Mouse (Mus musculus) thymus, adult 18-20 months (tissue): Measurements from ENCODE around the gene Uevld.
"Not testable (repeated sequence)": the region's sequence is repeated elsewhere in the genome, so short reads cannot be mapped to it uniquely, and the experiment has no call there.

Experiments used
- DNase-seq, 2 experiments: peaks; one replicate each; pipeline ENCODE4 v3.0.0; 2022; ENCODE audit warnings: mixed read lengths in 2 of 2

The Uevld gene

DNA sequence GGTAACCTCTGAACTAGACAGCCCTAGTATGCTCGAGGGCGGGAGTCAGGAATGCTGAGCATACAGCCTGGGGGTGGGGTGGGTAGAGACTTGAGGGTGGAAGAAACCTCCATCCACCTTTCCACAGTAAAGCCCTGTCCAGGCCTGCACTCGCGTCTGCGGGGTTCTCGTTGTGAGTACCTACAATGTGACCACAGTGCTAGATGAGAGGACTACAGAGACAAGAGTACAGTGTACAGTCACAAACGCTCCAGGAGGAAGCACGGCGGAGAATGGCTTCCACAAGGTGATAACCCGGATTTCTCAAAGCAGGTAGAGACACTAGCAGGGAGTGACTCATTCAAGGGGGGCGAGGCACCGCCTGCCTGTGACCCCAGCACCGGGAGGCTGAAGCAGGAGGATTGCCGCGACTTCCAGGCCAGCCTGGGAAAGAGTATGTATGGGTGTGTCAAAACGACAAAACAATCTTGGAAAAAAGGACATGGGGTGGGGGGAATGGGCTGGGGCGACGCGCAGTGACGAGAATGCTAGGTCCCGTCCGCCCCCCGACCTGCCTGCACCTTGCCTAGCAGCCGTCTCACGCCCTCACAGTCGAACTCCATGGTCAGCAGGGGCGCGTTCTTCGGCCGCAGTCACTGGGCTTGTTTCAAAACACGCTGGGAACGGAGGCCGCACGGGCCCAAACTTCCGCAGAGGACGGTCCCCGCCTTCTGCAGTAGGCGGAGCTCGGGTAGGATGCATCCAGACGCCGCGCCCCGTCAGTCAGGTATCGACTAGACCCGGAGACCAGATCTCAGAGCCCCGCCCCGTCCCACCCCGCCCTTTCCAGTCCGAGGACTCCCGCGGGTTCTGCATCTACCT is at the start of gene Uevld:
Uevld (minus strand) TSS at position 697 of the 861 bp plus-strand sequence.
- peak; percentile 81 to 85 for DNase-seq

DNA sequence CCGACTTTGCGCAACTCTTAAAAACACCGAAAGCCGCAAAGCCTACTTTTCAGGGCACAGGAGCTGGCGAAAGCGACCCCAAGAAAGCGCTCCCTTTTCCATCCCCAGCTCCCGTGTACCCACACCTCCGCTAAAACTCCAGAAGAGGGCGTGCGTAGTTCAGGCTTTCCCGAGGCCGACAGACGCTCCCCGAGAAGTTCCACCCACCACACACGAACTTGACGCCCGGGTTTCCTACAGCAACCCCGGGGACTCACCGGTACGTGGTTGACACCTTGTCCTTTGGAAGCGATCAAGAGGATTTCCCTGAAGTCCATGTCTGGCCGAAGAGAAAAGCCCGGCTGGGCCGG is 49.5 kb upstream of the Uevld start:
- DNase-seq = no peak

DNA sequence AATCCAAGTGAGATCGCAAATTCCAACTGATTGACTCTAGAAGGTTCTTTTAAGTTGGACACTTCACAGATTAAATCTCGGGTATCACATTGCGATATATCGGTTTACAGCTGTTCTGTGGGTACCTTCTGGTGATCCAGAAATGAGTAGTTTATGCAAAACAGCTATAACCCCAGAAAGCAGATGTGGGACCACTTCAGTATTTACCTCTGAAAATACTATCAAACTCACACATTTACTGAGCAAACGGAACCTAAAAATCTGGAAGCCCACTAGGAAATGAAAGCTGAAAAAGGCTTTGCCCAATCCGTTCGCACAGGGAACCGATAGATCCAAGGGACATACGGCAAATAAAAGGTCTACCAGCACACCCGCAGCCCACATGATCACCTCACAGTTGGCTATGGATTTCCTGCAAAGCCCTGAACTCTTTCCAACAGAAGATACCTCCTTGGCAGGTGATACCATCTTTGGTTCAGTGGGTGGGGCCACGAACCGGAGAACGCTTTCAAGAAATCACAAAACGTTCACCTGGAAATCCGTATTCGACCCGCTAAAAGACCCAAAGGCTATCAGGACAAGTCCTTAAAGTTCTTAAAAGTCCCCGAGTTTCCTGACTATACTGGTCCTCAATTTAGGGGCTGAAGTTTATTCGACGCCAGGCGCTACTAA is 48.9 kb upstream of the Uevld start:
- peak in 1 of 2 experiments; percentile 18 for DNase-seq

DNA sequence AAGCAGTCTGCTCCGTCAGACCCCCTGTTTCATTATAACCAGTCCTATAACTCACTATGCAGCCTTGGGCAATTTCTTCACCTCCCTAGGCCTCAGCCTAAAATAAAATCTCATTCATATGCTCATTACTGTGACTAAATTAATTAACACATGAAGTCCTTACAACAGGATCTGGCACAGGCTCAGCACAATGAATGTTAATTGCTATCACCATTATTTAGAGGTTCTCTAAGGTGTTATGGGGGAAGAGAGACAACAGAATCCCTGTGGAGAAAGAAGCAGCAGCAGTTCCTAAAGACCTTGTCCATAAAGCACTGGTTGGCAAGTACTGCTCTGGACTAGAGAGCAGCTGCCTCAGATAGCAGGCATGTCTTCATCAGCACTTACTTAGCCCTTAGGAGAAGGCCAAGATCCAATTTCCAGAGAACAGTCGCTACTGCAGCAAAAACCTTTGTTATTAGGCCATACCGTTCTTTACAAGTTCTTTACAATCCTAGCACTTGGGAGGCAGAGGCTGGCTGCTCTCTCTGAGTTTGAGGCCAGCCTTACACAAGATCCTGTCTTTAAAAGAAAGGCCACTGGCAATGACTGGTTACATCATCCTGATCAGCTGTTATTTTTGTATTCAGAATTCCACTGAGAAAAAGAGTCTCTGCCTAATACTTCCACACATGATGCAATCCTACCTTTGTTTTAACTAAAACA is 45.2 kb upstream of the Uevld start:
- no peak for DNase-seq

GRCm38 (mm10) chr7:47001900-47002275 is 43.6 kb upstream of the Uevld start:
- no peak for DNase-seq

DNA sequence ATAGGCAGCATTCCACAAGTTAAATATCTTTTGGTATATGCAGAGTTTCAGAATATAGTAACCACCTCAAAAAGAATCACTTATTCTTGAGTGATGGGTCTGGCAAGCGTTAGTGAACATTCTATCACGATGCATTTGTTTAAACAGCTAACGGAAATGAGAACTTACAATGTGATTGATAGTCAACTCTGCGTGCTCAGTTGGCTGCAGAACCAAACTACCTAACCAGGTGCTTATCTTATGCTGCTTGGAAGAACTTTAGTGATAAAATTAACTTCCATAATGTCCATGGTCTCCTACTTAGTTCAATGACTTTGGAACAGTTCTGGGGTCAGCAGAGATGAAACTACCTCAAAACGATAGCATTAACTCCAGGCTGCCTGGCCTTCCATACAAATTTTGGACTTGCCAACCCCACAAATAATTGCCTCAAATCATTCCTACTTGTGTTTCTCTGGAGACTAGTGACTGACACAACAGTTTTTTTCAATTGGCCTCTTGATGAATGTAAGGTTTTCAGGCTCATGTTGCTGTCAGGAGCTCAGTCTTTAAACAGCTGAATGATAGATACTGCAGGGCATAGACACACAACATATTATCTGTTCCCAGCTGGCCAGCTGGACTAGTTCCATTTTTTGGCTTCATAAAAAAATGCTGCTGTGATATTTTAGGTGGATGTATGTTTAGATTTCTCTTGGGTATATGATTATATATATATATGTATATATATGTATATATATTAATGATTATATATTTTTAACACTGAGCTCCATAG is 43.0 kb upstream of the Uevld start:
- DNase-seq = no peak

DNA sequence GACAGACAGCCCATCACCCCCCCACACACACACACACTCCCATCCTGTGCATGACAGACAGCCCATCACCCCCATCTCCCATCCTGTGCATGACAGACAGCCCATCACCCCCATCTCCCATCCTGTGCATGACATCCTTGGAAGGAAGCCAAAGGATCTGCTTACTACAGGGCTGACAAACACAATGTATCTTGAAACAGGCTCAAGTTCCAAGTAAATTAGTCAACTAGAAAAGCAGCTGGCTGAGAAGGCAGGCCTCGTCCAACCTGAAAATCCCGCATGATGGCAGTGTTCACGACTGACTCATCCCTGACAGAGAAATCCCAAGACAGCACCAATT is 42.3 kb upstream of the Uevld start:
- DNase-seq = no peak

- no peak for DNase-seq
These were observed 41.8 kb upstream of the Uevld start for GRCm38 (mm10) chr7:46999983-47000643.

- DNase-seq = no peak
These were observed 40.6 kb upstream of the Uevld start for GRCm38 (mm10) chr7:46998942-46999341.

DNA sequence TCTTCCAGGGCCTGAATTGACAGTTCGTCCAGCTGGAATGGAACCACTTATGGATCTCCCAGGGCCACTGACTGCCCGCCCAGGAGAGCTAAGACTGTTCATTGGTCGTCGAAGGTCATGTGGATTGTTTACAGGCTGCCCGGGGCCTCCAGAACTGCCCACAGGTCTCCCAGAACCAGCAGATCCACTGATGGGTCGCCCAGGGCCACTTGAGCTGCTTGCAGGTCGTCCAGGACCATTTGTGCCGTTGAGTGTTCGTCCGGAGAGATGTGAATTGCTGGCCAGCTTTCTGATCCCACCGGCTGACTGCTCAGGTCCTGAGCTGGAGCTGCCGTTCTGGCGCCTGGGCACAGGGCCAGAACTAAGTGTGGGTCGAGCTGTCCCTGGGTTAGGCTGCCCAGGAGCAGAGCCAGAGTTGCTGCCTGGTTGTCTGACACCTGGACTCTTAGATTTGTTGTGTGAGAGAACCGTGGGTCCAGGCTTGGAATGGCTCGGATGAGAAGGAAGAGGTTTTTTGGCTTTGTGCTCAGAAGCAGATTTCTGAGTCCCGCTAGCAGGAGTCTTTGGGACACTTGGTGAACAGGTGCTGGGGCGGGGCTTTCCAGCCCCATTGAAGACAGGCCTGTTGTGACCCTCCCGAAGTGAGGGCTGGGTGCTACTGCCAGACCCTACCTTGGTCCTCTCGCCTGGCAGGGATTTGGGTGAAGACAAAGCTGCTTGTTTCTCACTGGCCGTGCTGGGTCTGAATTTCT is 39.5 kb upstream of the Uevld start:
- no peak for DNase-seq

- DNase-seq = no peak
These were observed 38.7 kb upstream of the Uevld start for GRCm38 (mm10) chr7:46997008-46997407.

GRCm38 (mm10) chr7:46995558-46995957 is 37.2 kb upstream of the Uevld start:
- DNase-seq = no peak

DNA sequence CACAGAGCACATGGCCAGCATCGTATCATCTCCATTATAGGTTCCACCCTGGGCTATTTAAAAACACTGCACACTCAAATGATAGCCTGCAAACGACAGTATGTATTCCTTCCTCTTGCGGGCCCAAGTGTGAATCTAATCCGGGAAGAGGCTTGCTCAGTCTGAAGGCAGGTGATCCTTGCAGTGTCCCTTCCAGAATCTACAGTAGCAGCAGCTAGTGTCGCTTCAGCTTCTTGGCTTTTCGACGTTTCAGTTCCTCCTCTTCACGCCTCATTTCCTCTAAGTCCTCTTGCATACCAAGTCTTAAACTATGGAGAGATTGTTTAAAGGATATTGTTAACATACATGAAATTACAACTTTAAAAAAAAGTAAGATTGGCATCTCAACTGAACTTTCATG is 34.8 kb upstream of the Uevld start:
- DNase-seq = no peak

- not testable (repeated sequence) for DNase-seq
These were observed 31.1 kb upstream of the Uevld start for GRCm38 (mm10) chr7:46989387-46989786.

DNA sequence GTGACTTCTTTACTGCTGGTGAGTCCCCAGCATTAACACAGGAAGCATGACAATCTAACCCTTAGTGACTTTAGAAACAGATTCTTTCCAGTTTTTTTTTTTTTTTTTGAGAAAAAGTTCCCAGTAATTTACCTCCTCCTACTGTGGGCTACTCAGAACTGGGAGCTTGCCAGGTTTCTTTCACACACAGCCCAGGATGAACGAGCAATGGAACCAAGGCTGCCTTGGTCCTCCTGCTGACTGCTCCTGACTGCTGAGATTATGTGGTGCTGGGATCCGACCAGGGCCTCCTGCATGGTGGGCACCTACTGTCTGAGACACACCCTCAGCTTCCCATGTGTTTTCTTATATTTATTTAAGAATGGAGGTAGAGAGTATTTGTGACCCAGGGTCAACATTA is 28.7 kb upstream of the Uevld start:
- DNase-seq = no peak

DNA sequence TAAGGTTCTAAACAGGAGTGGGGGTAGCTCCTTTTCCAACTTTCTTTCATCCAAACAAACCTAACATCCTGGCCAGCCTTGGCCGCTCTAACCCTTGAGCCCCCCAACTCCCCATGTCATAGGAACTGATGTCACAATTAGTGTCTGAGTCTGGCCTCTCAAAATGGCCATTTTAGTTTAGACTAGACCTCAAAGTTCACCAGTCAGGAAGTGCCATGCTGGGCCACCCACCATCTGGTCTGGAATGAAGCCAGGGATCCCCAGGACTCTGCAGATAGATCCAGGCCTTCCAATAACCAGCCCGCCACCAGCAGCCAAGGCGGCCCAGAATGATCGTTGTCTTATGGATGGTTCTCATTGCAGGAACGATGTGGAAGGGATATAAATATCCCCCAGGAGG is 28.3 kb upstream of the Uevld start:
- DNase-seq = no peak

DNA sequence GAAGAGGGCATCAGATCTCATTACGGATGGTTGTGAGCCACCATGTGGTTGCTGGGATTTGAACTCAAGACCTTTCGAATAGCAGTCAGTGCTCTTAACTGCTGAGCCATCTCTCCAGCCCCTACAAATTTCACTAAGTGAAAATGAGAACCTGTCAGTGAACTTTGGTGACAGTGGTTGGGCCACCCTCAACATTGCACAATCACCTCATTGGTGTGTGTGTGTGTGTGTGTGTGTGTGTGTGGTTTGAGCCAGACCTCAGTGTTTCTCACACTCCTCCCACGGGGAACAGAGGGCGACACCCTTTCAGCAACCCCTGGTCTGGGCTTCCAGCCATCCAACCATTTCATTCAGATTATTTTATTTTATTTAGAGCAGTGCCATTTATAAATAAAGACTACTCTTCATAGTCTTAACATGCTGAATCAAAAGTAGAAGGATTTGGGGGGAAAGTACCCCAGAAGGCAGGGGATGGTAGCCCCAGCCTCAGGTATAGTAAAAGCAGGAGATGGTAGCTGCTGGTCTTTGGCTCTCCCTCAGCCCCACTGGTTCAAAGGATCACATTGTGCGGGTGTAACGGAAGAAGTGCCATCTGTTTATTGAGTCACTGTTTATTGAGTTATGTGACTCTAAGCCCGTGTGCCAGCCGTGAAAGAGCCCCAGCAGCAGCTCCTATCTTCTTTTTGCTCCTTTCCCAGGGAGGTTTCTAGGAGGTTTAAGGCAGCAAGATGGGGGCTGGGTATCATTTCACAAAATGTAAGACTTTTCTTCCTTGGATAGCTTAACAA is 27.6 kb upstream of the Uevld start:
- no peak for DNase-seq

- DNase-seq = no peak
These were observed 25.0 kb upstream of the Uevld start, which contains the start of gene Gm9999 for GRCm38 (mm10) chr7:46983280-46983679. Gene Gm9999, plus strand, starts transcription at chr7:46983580.

GRCm38 (mm10) chr7:46975456-46975855 is 17.1 kb upstream of the Uevld start:
- no peak for DNase-seq

- no peak for DNase-seq
These were observed 16.3 kb upstream of the Uevld start for GRCm38 (mm10) chr7:46974648-46975047.

- DNase-seq = no peak
These were observed 11.6 kb upstream of the Uevld start for GRCm38 (mm10) chr7:46969898-46970297.
